Mouse (Mus musculus): Measurements from ENCODE around the gene Boll. TPM values are rescaled to one million over a fixed set of nuclear protein-coding genes. Genes with fewer than 3 reads are reported as not detected.

Boll gene
- polyA plus RNA-seq, 1 experiment from 2014 or later: not detected

DNA sequence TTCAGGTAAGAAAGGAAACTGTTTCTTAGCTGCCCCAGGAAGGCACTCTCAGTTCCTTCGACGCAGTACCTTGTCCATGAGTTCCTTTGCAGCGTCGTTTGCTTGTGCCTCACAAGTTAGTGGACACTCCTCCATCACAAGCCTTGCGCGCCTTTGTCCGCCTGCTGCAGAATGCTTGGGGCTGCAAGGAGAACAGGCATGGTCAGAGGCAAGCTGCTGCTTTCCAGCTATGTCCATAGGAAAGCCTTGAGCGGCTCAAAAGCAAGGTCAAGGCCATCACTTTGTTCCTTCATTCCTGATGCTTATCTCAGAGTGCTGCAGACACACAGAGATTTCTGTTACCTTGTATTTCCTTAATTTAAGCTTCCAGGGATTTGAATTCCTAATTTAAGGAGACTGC lies 152.2 kb downstream of the Boll start:
- POLR2A ChIA-PET: no interaction called here
- CTCF ChIA-PET: interaction anchor here (2.0 kb wide), 1 partner anchor 29 kb away, joined by 5 read pairs; no protein-coding TSS in a partner anchor
- TF ChIP-seq CTCF (IDR thresholded peaks at IDR 0.05): no peak
- ATAC-seq: no peak
- no peak for DNase-seq (ENCODE audit: low read depth, low spot score)
- H3K27me3 ChIP-seq: no peaks in the 10 kb centered on the region
- in situ Hi-C loops (cut with MboI; ENCODE audit: low pct_unique_long_range_greater_than_20kb): no loop called here

DNA sequence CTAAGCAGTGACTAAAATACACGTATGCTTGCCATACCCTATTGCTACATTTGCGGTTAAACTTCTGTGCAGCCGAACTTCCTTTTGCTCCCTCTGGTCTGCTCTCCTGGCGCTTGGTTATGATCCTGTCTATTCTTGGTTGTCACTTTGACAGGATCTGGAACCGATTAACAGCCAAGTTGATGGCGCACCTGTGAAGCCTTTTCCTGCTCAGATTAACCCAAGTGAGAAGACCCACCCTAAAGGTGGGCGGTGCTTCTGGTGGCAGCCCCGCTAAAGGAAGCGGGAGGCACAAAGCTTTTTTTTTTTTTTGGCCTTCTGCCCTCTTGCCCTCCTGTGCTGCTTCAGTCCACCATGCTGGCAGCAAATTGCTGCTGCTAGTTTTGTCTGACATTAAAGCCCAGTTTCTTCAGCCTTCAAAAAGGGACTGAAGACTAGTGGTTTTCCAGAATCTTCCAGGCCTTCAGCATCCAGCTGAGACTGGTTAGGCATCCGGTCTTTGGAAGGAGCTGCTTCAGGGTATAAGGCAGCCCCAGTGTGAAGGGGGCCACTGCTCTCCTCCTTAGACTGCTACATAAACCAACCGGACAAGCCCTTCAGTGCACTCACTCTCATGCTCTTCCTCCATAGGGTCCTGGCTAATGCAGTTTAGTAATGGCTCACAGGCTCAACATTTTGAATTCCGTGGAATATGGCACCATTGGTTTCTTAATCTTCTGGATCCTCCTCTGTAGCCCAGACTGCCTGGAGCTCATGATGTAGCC lies 152.9 kb downstream of the Boll start:
- TF ChIP-seq CTCF (IDR thresholded peaks at IDR 0.05): no peak
- ATAC-seq (no peak), DNase-seq (ENCODE audit: low read depth, low spot score) (no peak)
- H3K27me3 ChIP-seq: no peaks in the 10 kb centered on the region
- ChIA-PET CTCF (interaction anchor here (2.0 kb wide), 1 partner anchor 30 kb away, joined by 5 read pairs; no protein-coding TSS in a partner anchor), POLR2A (no interaction called here)
- in situ Hi-C loops (cut with MboI; ENCODE audit: low pct_unique_long_range_greater_than_20kb): no loop called here

DNA sequence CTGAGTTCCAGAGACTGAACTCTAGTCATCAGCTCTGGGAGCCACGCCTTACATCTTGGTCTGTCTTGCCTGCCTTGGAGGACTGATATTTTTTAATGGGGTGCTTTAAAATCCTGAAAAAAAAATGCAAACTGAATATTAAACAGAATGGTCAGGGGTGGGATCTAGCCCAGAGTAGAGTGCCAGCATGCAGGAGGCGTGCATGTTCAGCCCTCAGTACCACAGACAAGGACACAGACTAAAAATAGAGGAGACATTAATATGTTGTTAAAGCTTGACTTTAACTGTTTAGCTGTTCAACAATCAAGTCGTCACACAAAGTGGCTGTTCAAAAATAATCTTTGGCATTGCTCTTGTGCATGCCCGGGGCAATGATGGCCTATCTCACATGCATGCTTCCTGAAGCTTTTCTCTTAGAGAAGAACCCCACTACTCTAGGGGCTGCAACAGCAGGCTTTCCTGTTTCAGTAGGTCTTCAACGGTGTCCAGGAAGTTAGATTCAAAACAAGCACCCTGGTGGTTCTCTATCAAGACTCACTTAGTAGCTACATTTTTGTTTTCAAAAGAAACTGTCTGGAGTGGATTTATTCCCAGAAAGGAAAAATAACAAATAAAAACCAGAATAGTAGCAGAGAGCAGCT lies 154.6 kb downstream of the Boll start:
- ChIA-PET CTCF (interaction anchor here (1.8 kb wide), 1 partner anchor 12 kb away, joined by 3 read pairs; no protein-coding TSS in a partner anchor), POLR2A (interaction anchor here (0.6 kb wide), 1 partner anchor 373 kb away, joined by 3 read pairs; no protein-coding TSS in a partner anchor)
- ATAC-seq (no peak), DNase-seq (ENCODE audit: low read depth, low spot score) (no peak)
- in situ Hi-C loops (cut with MboI; ENCODE audit: low pct_unique_long_range_greater_than_20kb): no loop called here
- no peaks in the 10 kb centered on the region for H3K27me3 ChIP-seq
- no peak for TF ChIP-seq CTCF (IDR thresholded peaks at IDR 0.05)

DNA sequence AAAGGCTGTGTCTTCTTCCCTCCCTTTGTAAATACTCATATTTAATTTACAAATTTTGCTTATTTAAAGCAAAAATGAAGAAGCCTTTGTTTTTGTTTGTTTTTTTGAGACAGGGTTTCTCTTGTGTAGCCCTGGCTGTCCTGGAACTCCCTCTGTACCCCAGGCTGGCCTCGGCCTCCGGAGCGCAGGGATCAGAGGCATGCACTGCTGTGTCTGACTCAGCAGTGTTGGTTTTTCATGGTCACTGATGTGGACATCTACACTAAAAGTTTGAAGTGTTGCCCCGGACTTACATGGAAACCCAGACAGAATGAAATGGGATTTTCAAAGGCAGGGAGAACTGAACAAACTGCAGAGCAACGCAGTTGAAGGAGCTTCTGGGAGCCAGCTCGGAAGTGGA lies 155.7 kb downstream of the Boll start:
- in situ Hi-C loops (cut with MboI; ENCODE audit: low pct_unique_long_range_greater_than_20kb): no loop called here
- no peaks in the 10 kb centered on the region for H3K27me3 ChIP-seq
- ATAC-seq: no peak
- no peak for DNase-seq (ENCODE audit: low read depth, low spot score)
- CTCF ChIA-PET: interaction anchor here (1.8 kb wide), 1 partner anchor 13 kb away, joined by 3 read pairs; no protein-coding TSS in a partner anchor
- POLR2A ChIA-PET: no interaction called here
- no peak for TF ChIP-seq CTCF (IDR thresholded peaks at IDR 0.05)

DNA sequence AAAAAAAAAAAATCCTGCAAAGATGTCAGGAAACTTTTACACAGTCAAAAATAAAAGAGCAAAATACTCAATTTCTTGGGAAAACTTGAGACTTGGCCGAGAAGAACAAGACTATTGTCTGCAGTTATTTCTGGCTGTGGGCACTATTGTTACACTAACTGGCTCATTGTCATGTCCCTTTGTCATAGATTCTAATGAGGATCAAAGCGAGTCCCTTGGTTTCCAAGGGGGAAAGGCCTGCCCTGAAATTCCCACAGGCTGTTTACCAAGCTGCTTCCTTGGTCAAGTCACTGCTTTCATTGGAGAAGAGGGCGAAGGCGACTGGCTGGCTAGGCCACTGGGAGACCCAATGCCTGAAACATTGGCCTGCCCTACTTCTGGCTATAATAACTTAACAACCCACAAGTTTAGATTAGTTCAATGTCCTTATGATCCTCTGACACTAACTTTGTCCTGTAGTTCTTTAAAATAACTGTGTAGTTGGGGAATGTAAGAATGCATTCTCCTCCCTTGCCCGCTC lies 157.4 kb downstream of the Boll start:
- ChIA-PET CTCF (interaction anchor here (1.0 kb wide), 1 partner anchor 11 kb away, joined by 3 read pairs; no protein-coding TSS in a partner anchor), POLR2A (no interaction called here)
- no peak for ATAC-seq
- no peak for DNase-seq (ENCODE audit: low read depth, low spot score)
- in situ Hi-C loops (cut with MboI; ENCODE audit: low pct_unique_long_range_greater_than_20kb): no loop called here
- H3K27me3 ChIP-seq: no peaks in the 10 kb centered on the region
- TF ChIP-seq CTCF (IDR thresholded peaks at IDR 0.05): no peak

DNA sequence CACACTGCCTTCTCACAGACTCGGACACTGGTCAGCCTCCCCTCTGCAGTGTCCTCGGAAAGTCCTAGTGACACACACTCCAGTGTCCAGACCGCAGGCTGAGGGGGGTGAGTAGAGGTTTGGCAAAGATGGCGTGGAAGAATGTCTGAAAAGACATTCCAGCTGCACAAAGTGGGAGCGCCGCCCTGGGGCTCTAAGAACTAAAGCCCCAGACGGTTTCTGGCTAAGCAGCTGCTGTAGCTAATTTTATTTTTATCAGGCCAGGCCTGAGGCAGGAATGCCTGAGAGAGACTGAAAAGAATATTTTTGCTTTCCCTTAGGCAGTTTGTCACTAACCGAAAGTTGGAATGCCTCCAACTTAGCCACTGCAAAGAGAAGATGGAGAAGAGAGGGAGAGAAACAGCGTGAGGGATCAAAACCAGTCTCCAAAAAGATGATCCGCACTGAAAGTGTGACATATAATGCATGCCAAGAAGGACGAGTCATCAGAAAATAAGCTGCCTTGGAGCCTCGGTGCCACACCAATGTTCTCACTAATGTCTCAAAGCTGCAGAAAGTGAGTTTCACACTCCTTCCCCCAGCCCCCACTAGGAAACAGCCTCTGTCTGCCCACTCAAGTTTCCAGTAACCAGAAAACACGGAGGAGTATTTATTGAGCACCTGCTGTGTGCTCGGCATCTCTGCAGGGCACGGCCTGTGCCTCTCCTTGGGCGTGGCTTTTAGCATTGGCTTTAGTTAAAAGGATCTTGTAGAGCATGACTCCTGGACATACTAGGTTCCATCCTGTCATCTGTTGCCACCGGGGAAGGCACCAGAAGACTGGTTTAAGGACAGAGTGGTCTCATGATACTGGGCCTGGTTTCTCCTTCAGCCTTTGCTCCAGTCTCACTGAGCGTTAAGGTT lies 161.2 kb downstream of the Boll start:
- CTCF ChIA-PET: interaction anchor here (0.6 to 1.0 kb wide), 3 partner anchors 9 to 38 kb away, joined by 3 read pairs; no protein-coding TSS in a partner anchor
- DNase-seq (ENCODE audit: low read depth, low spot score) (peak; percentile 88), ATAC-seq (peak; percentile 91)
- no peaks in the 10 kb centered on the region for H3K27me3 ChIP-seq
- POLR2A ChIA-PET: interaction anchor here (0.6 to 1.3 kb wide), 3 partner anchors 10 to 46 kb away, joined by 4 to 6 read pairs (median 5); no protein-coding TSS in a partner anchor
- in situ Hi-C loops (cut with MboI; ENCODE audit: low pct_unique_long_range_greater_than_20kb): no loop called here
- TF ChIP-seq CTCF (IDR thresholded peaks at IDR 0.05): no peak

DNA sequence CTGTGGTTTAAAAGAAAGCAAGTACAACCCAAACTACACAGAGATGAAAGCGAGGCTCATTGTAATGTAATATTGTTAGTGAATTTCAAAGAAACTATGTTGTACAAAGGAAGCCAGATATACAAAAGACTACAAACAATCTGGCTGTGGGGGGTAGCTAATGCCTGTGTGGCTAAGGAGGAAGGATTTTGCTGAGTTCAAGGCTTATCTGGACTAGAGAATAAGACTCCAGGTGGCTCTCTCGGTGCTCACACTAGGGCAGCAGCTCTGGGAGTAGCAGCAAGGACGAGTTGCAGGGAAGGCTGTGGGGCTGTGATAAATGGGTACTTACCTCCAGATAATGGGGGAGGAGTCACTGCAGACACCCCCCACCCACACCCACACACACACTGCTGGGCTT lies 164.6 kb downstream of the Boll start:
- in situ Hi-C loops (cut with MboI; ENCODE audit: low pct_unique_long_range_greater_than_20kb): no loop called here
- ChIA-PET POLR2A (no interaction called here), CTCF (interaction anchor here (1.4 kb wide), 1 partner anchor 27 kb away, joined by 3 read pairs; the partner anchor contains the start of gene Rftn2)
- TF ChIP-seq CTCF (IDR thresholded peaks at IDR 0.05): no peak
- DNase-seq (ENCODE audit: low read depth, low spot score): no peak
- ATAC-seq: no peak
- no peaks in the 10 kb centered on the region for H3K27me3 ChIP-seq

Other genes with a start within 250 kb of the Boll start
- 84.7 TPM for gene Mob4, start 232.2 kb downstream of the Boll start, polyA plus RNA-seq (2021)
- 3.8 TPM for gene Rftn2, start 136.7 kb downstream of the Boll start, polyA plus RNA-seq (2021)
- gene Mars2, start 126.3 kb downstream of the Boll start, polyA plus RNA-seq (2021): 2.8 TPM
- 15.2 TPM for gene Plcl1, start 42.5 kb upstream of the Boll start, polyA plus RNA-seq (2021)

All from Patski (cell line).